Mouse (Mus musculus): Measurements from ENCODE around the gene Ncbp1. TPM values are rescaled to one million over a fixed set of nuclear protein-coding genes. Genes with fewer than 3 reads are reported as not detected.

Gene Ncbp1
- polyA plus RNA-seq, 1 experiment from 2014 or later, result 88.3 TPM

- 67% methylated on average over 8 of the region's 8 CpGs for WGBS
- no peaks in the 10 kb centered on the region for H3K27me3 ChIP-seq
- no peak overlapping the region for H3K4me3 ChIP-seq (replicated peaks)
- no peak for ATAC-seq (replicated peaks; ENCODE audit: low FRiP score)
- no peaks in the 10 kb centered on the region for H3K4me1 ChIP-seq
- H3K9ac ChIP-seq, result no peak overlapping the region
- no peaks in the 10 kb centered on the region for H3K9me3 ChIP-seq (replicated peaks)
- H3K4me2 ChIP-seq, result no peak overlapping the region
- peaks cover 27% of the 10 kb centered on the region for H3K36me3 ChIP-seq
- no peak overlapping the region for H3K27ac ChIP-seq
Observed at GRCm38 (mm10) chr4:46110084-46110483, 28.3 kb upstream of the Ncbp1 start.

GRCm38 (mm10) chr4:46111361-46111760, 27.1 kb upstream of the Ncbp1 start:
- H3K27me3 ChIP-seq, result no peaks in the 10 kb centered on the region
- H3K27ac ChIP-seq, result no peak overlapping the region
- no peak overlapping the region for H3K4me3 ChIP-seq (replicated peaks)
- no peaks in the 10 kb centered on the region for H3K9me3 ChIP-seq (replicated peaks)
- no peaks in the 10 kb centered on the region for H3K4me1 ChIP-seq
- no peak for ATAC-seq (replicated peaks; ENCODE audit: low FRiP score)
- H3K9ac ChIP-seq, result no peak overlapping the region
- H3K36me3 ChIP-seq, result peaks cover 40% of the 10 kb centered on the region
- 38% methylated on average over 3 of the region's 3 CpGs for WGBS
- H3K4me2 ChIP-seq, result no peak overlapping the region

GRCm38 (mm10) chr4:46115308-46115707, 23.1 kb upstream of the Ncbp1 start:
- Histone ChIP-seq H3K27me3 (no peaks in the 10 kb centered on the region), H3K4me2 (no peak overlapping the region), H3K9me3 (replicated peaks) (no peaks in the 10 kb centered on the region), H3K4me3 (replicated peaks) (no peak overlapping the region), H3K27ac (no peak overlapping the region), H3K9ac (no peak overlapping the region), H3K36me3 (peaks cover 76% of the 10 kb centered on the region), H3K4me1 (no peaks in the 10 kb centered on the region)
- WGBS, result 53% methylated on average over 1 of the region's 1 CpGs
- ATAC-seq (replicated peaks; ENCODE audit: low FRiP score), result no peak

- no peak overlapping the region for H3K27ac ChIP-seq
- H3K36me3 ChIP-seq, result peaks cover 90% of the 10 kb centered on the region
- no peak overlapping the region for H3K9ac ChIP-seq
- H3K27me3 ChIP-seq, result no peaks in the 10 kb centered on the region
- WGBS, result 64% methylated on average over 10 of the region's 10 CpGs
- no peak overlapping the region for H3K4me2 ChIP-seq
- ATAC-seq (replicated peaks; ENCODE audit: low FRiP score), result no peak
- no peaks in the 10 kb centered on the region for H3K4me1 ChIP-seq
- no peak overlapping the region for H3K4me3 ChIP-seq (replicated peaks)
- H3K9me3 ChIP-seq (replicated peaks), result no peaks in the 10 kb centered on the region
Observed at GRCm38 (mm10) chr4:46116544-46117175, 21.8 kb upstream of the Ncbp1 start.

- no peak overlapping the region for H3K4me3 ChIP-seq (replicated peaks)
- H3K4me1 ChIP-seq, result no peaks in the 10 kb centered on the region
- H3K36me3 ChIP-seq, result peaks cover 99% of the 10 kb centered on the region
- no peaks in the 10 kb centered on the region for H3K27me3 ChIP-seq
- WGBS, result 91% methylated on average over 4 of the region's 4 CpGs
- H3K9ac ChIP-seq, result no peak overlapping the region
- no peaks in the 10 kb centered on the region for H3K9me3 ChIP-seq (replicated peaks)
- no peak overlapping the region for H3K4me2 ChIP-seq
- ATAC-seq (replicated peaks; ENCODE audit: low FRiP score), result no peak
- H3K27ac ChIP-seq, result no peak overlapping the region
Observed at GRCm38 (mm10) chr4:46117536-46117935, 20.9 kb upstream of the Ncbp1 start.

- Histone ChIP-seq H3K9ac (no peak overlapping the region), H3K27ac (no peak overlapping the region), H3K4me1 (no peaks in the 10 kb centered on the region), H3K27me3 (no peaks in the 10 kb centered on the region), H3K9me3 (replicated peaks) (no peaks in the 10 kb centered on the region), H3K36me3 (peaks cover 97% of the 10 kb centered on the region), H3K4me2 (no peak overlapping the region), H3K4me3 (replicated peaks) (no peak overlapping the region)
- ATAC-seq (replicated peaks; ENCODE audit: low FRiP score), result peak; percentile 33; the same call in 1 of the 2 replicates
- 75% methylated on average over 14 of the region's 14 CpGs for WGBS
Observed at GRCm38 (mm10) chr4:46119514-46120094, 18.8 kb upstream of the Ncbp1 start.

- 79% methylated on average over 3 of the region's 3 CpGs for WGBS
- no peaks in the 10 kb centered on the region for H3K4me1 ChIP-seq
- H3K27me3 ChIP-seq, result no peaks in the 10 kb centered on the region
- no peak overlapping the region for H3K4me3 ChIP-seq (replicated peaks)
- ATAC-seq (replicated peaks; ENCODE audit: low FRiP score), result no peak
- no peak overlapping the region for H3K9ac ChIP-seq
- H3K27ac ChIP-seq, result no peak overlapping the region
- no peaks in the 10 kb centered on the region for H3K9me3 ChIP-seq (replicated peaks)
- no peak overlapping the region for H3K4me2 ChIP-seq
- H3K36me3 ChIP-seq, result peaks cover 97% of the 10 kb centered on the region
Observed at GRCm38 (mm10) chr4:46120767-46121166, 17.6 kb upstream of the Ncbp1 start.

- Histone ChIP-seq H3K36me3 (peaks cover 91% of the 10 kb centered on the region), H3K4me3 (replicated peaks) (no peak overlapping the region), H3K9ac (no peak overlapping the region), H3K4me1 (peaks cover 9% of the 10 kb centered on the region), H3K4me2 (no peak overlapping the region), H3K27me3 (no peaks in the 10 kb centered on the region), H3K9me3 (replicated peaks) (no peaks in the 10 kb centered on the region), H3K27ac (no peak overlapping the region)
- 92% methylated on average over 6 of the region's 6 CpGs for WGBS
- ATAC-seq (replicated peaks; ENCODE audit: low FRiP score), result no peak
Observed at GRCm38 (mm10) chr4:46123358-46123757, 15.1 kb upstream of the Ncbp1 start.

GRCm38 (mm10) chr4:46126541-46126940, 11.9 kb upstream of the Ncbp1 start:
- H3K9ac ChIP-seq, result no peak overlapping the region
- H3K36me3 ChIP-seq, result peaks cover 89% of the 10 kb centered on the region
- H3K27ac ChIP-seq, result no peak overlapping the region
- H3K4me3 ChIP-seq (replicated peaks), result no peak overlapping the region
- no peak for ATAC-seq (replicated peaks; ENCODE audit: low FRiP score)
- H3K27me3 ChIP-seq, result no peaks in the 10 kb centered on the region
- H3K4me1 ChIP-seq, result peaks cover 20% of the 10 kb centered on the region
- 37% methylated on average over 2 of the region's 2 CpGs for WGBS
- no peaks in the 10 kb centered on the region for H3K9me3 ChIP-seq (replicated peaks)
- no peak overlapping the region for H3K4me2 ChIP-seq

GRCm38 (mm10) chr4:46129311-46130004, 9.0 kb upstream of the Ncbp1 start:
- H3K4me3 ChIP-seq (replicated peaks), result no peak overlapping the region
- H3K4me1 ChIP-seq, result peaks cover 20% of the 10 kb centered on the region
- H3K27me3 ChIP-seq, result no peaks in the 10 kb centered on the region
- peak; percentile 96 for ATAC-seq (replicated peaks; ENCODE audit: low FRiP score)
- H3K27ac ChIP-seq, result peak overlapping the region; percentile 88
- no peak overlapping the region for H3K9ac ChIP-seq
- H3K4me2 ChIP-seq, result no peak overlapping the region
- WGBS, result 52% methylated on average over 8 of the region's 8 CpGs
- no peaks in the 10 kb centered on the region for H3K9me3 ChIP-seq (replicated peaks)
- H3K36me3 ChIP-seq, result peaks cover 90% of the 10 kb centered on the region

GRCm38 (mm10) chr4:46130221-46130620, 8.2 kb upstream of the Ncbp1 start:
- H3K36me3 ChIP-seq, result peaks cover 90% of the 10 kb centered on the region
- H3K27ac ChIP-seq, result peak overlapping the region; percentile 88
- H3K9me3 ChIP-seq (replicated peaks), result no peaks in the 10 kb centered on the region
- no peak overlapping the region for H3K9ac ChIP-seq
- H3K4me3 ChIP-seq (replicated peaks), result no peak overlapping the region
- no peaks in the 10 kb centered on the region for H3K27me3 ChIP-seq
- 76% methylated on average over 3 of the region's 3 CpGs for WGBS
- peaks cover 20% of the 10 kb centered on the region for H3K4me1 ChIP-seq
- ATAC-seq (replicated peaks; ENCODE audit: low FRiP score), result no peak
- H3K4me2 ChIP-seq, result no peak overlapping the region

- Histone ChIP-seq H3K27ac (no peak overlapping the region), H3K9me3 (replicated peaks) (no peaks in the 10 kb centered on the region), H3K4me1 (peaks cover 22% of the 10 kb centered on the region), H3K36me3 (peaks cover 86% of the 10 kb centered on the region), H3K4me2 (no peak overlapping the region), H3K4me3 (replicated peaks) (no peak overlapping the region), H3K27me3 (no peaks in the 10 kb centered on the region), H3K9ac (no peak overlapping the region)
- ATAC-seq (replicated peaks; ENCODE audit: low FRiP score), result no peak
- 91% methylated on average over 6 of the region's 6 CpGs for WGBS
Observed at GRCm38 (mm10) chr4:46131791-46132190, 6.6 kb upstream of the Ncbp1 start.

All from kidney, embryonic 15.5 days (tissue).